Comparison of ENCODE assay signal across 21 mouse cellular contexts in the genomic region with DNA sequence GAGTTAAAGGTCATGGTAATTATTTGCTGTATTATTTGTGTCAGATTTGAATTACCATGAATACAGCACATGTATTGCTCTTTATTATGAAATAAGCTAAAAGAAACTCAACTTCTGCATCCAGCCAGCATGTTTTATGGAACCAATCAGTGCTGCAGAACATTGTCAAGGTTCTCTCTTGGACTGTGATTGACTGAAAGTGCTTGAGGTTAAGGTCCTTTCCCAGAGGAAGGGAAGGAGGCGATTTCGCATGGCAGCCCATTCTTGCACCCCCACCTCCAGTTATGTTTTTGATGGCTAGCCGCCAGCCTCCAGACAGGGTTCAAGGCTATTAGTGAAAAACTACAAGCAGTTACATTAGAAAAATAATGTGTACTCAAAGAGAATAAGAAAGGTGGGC.
DNase-seq lines count a peak whose midpoint lies in the region; ATAC-seq lines count a peak whose summit lies in the region.
"Had no signal": no experiment of that assay in that cellular context is flagged by ENCODE, and none has a peak within 500 bp of the region (broad histone marks: within the 10 kb centered on the region; RNA-seq: fewer than 3 reads in every experiment).

No protein-coding gene starts in this region.

- H3K4me1 ChIP-seq in kidney, embryonic 14.5 days (ENCODE audit: control insufficient read depth, insufficient read depth, low read length), result no peaks in the 10 kb centered on the region
- H3K4me1 ChIP-seq in limb, embryonic 12.5 days (replicated peaks), result no peaks in the 10 kb centered on the region
- no peaks in the 10 kb centered on the region for H3K4me1 ChIP-seq in limb, embryonic 10.5 days
- H3K4me1 ChIP-seq in liver, embryonic 11.5 days (replicated peaks; ENCODE audit: control insufficient read depth, insufficient read depth, low read length), result no peaks in the 10 kb centered on the region
- H3K4me1 ChIP-seq: forebrain, embryonic 12.5 days; heart, embryonic 10.5 days; hindbrain, embryonic 12.5 days had no signal

- no peak for DNase-seq in kidney, adult 8-10 months
- no peak for DNase-seq in limb, embryonic 10.5 days (ENCODE audit: low spot score)
- DNase-seq in adrenal gland, postnatal 10 days, result peak; percentile 25
- peak; percentile 12 for DNase-seq in adrenal gland, postnatal 14 days
- DNase-seq in liver, embryonic 11.5 days (ENCODE audit: low spot score), result no peak
- no peak for DNase-seq in cerebellum, adult 8-10 months
- DNase-seq: cerebellum, adult 11 months; cerebellum, adult 9-10 months; cerebellum, postnatal 25 days; gastrocnemius, postnatal 10 days; heart, adult 18-20 months; heart, postnatal 10 days; heart, postnatal 4 days had no signal

- ATAC-seq in kidney, embryonic 14.5 days (ENCODE audit: low FRiP score, low TSS enrichment), result peak; percentile 76
- no peak for ATAC-seq in limb, embryonic 12.5 days (ENCODE audit: insufficient number of reproducible peaks, insufficient read depth, low FRiP score, low TSS enrichment, low read depth)
- ATAC-seq in liver, embryonic 11.5 days (replicated peaks; ENCODE audit: low FRiP score), result no peak
- ATAC-seq: forebrain, embryonic 16.5 days; hindbrain, embryonic 16.5 days had no signal

- no peak overlapping the region for H3K4me2 ChIP-seq in kidney, embryonic 14.5 days (replicated peaks; ENCODE audit: low read depth, low read length)
- H3K4me2 ChIP-seq in limb, embryonic 12.5 days, result no peak overlapping the region
- H3K4me2 ChIP-seq in liver, embryonic 11.5 days, result no peak overlapping the region
- H3K4me2 ChIP-seq: embryonic facial prominence, embryonic 12.5 days; forebrain, embryonic 12.5 days; hindbrain, embryonic 12.5 days had no signal

- no peaks in the 10 kb centered on the region for H3K27me3 ChIP-seq in kidney, embryonic 14.5 days (ENCODE audit: control insufficient read depth, insufficient read depth, low read length)
- H3K27me3 ChIP-seq in limb, embryonic 12.5 days, result no peaks in the 10 kb centered on the region
- H3K27me3 ChIP-seq in limb, embryonic 10.5 days (ENCODE audit: low read depth, poor library complexity, severe bottlenecking), result no peaks in the 10 kb centered on the region
- no peaks in the 10 kb centered on the region for H3K27me3 ChIP-seq in liver, embryonic 11.5 days (replicated peaks; ENCODE audit: control insufficient read depth, insufficient read depth, low read length)
- H3K27me3 ChIP-seq: embryonic facial prominence, embryonic 12.5 days; forebrain, embryonic 12.5 days; hindbrain, embryonic 12.5 days had no signal

- H3K9me3 ChIP-seq in kidney, embryonic 14.5 days (ENCODE audit: control insufficient read depth, low read length), result no peaks in the 10 kb centered on the region
- H3K9me3 ChIP-seq in limb, embryonic 12.5 days, result no peaks in the 10 kb centered on the region
- no peaks in the 10 kb centered on the region for H3K9me3 ChIP-seq in limb, embryonic 10.5 days (replicated peaks)
- no peaks in the 10 kb centered on the region for H3K9me3 ChIP-seq in liver, embryonic 11.5 days (ENCODE audit: control insufficient read depth, low read length)
- H3K9me3 ChIP-seq: embryonic facial prominence, embryonic 12.5 days; forebrain, embryonic 12.5 days; heart, embryonic 10.5 days; hindbrain, embryonic 12.5 days had no signal

- H3K27ac ChIP-seq in kidney, embryonic 14.5 days (ENCODE audit: low read depth, low read length), result no peak overlapping the region
- peak overlapping the region; percentile 4; the same call in 1 of the 2 replicates for H3K27ac ChIP-seq in limb, embryonic 12.5 days
- H3K27ac ChIP-seq in limb, embryonic 10.5 days, result no peak overlapping the region
- H3K27ac ChIP-seq in liver, embryonic 11.5 days (ENCODE audit: low read depth, low read length), result no peak overlapping the region
- H3K27ac ChIP-seq: embryonic facial prominence, embryonic 12.5 days; forebrain, embryonic 12.5 days; heart, embryonic 10.5 days; hindbrain, embryonic 12.5 days had no signal

- 60% methylated on average over 3 of the region's 3 CpGs for WGBS in kidney, embryonic 14.5 days
- WGBS in limb, embryonic 12.5 days, result 65% methylated on average over 3 of the region's 3 CpGs
- WGBS in limb, embryonic 10.5 days, result 86% methylated on average over 3 of the region's 3 CpGs
- 76% methylated on average over 3 of the region's 3 CpGs for WGBS in liver, embryonic 11.5 days

- no peak overlapping the region for H3K9ac ChIP-seq in kidney, embryonic 14.5 days (ENCODE audit: low read depth, low read length)
- H3K9ac ChIP-seq in limb, embryonic 12.5 days (replicated peaks), result no peak overlapping the region
- H3K9ac ChIP-seq in liver, embryonic 11.5 days (ENCODE audit: low read depth, low read length), result no peak overlapping the region
- H3K9ac ChIP-seq: embryonic facial prominence, embryonic 12.5 days; forebrain, embryonic 12.5 days; hindbrain, embryonic 12.5 days had no signal

- H3K36me3 ChIP-seq in kidney, embryonic 14.5 days (ENCODE audit: control insufficient read depth, insufficient read depth, low read length), result no peaks in the 10 kb centered on the region
- H3K36me3 ChIP-seq in limb, embryonic 12.5 days, result no peaks in the 10 kb centered on the region
- H3K36me3 ChIP-seq in limb, embryonic 10.5 days, result no peaks in the 10 kb centered on the region
- H3K36me3 ChIP-seq in liver, embryonic 11.5 days (ENCODE audit: control insufficient read depth, insufficient read depth, low read length), result no peaks in the 10 kb centered on the region
- H3K36me3 ChIP-seq: embryonic facial prominence, embryonic 12.5 days; forebrain, embryonic 12.5 days; heart, embryonic 10.5 days; hindbrain, embryonic 12.5 days had no signal

- H3K4me3 ChIP-seq in kidney, embryonic 14.5 days (ENCODE audit: low read length), result no peak overlapping the region
- H3K4me3 ChIP-seq in limb, embryonic 12.5 days (replicated peaks), result no peak overlapping the region
- no peak overlapping the region for H3K4me3 ChIP-seq in limb, embryonic 10.5 days
- no peak overlapping the region for H3K4me3 ChIP-seq in liver, embryonic 11.5 days (ENCODE audit: low read depth, low read length)
- H3K4me3 ChIP-seq: embryonic facial prominence, embryonic 12.5 days; forebrain, embryonic 12.5 days; heart, embryonic 10.5 days; hindbrain, embryonic 12.5 days had no signal

Comparison
In these comparisons a context has a peak if more than half of its experiments do, and no peak if none do; other contexts are left out.
1. DNase-seq: peak in adrenal gland, postnatal 10 days (single experiment) and adrenal gland, postnatal 14 days (single experiment); none in kidney, adult 8-10 months (0 of 2), limb, embryonic 10.5 days (single experiment), liver, embryonic 11.5 days (single experiment) and cerebellum, adult 8-10 months (single experiment).